Mouse (Mus musculus): ENCODE results near the gene Canx.
A peak's percentile ranks its signal among the peaks of the same experiment; 100 is the strongest.
"Not testable (repeated sequence)": the region's sequence is repeated elsewhere in the genome, so short reads cannot be mapped to it uniquely, and the experiment has no call there.

The Canx gene

GRCm38 (mm10) chr11:50325496-50326301 lies at the start of gene Canx:
Canx (minus strand) TSS chr11:50325673.
- peak; percentile 100 for DNase-seq (ENCODE audit: extremely low spot score)

- no peak for DNase-seq (ENCODE audit: extremely low spot score)
Observed at GRCm38 (mm10) chr11:50374286-50375015, 49.0 kb upstream of the Canx start.

- DNase-seq (ENCODE audit: extremely low spot score), result no peak
Observed at GRCm38 (mm10) chr11:50373621-50374020, 48.1 kb upstream of the Canx start.

- DNase-seq (ENCODE audit: extremely low spot score), result no peak
Observed at GRCm38 (mm10) chr11:50373086-50373485, 47.6 kb upstream of the Canx start.

- DNase-seq (ENCODE audit: extremely low spot score), result no peak
Observed at GRCm38 (mm10) chr11:50371911-50372310, 46.4 kb upstream of the Canx start.

GRCm38 (mm10) chr11:50371399-50371841 lies 45.9 kb upstream of the Canx start:
- DNase-seq (ENCODE audit: extremely low spot score), result peak; percentile 73

GRCm38 (mm10) chr11:50370969-50371368 lies 45.5 kb upstream of the Canx start:
- no peak for DNase-seq (ENCODE audit: extremely low spot score)

GRCm38 (mm10) chr11:50369360-50369911 lies 44.0 kb upstream of the Canx start:
- DNase-seq (ENCODE audit: extremely low spot score), result no peak

GRCm38 (mm10) chr11:50367531-50367930 lies 42.1 kb upstream of the Canx start:
- no peak for DNase-seq (ENCODE audit: extremely low spot score)

- DNase-seq (ENCODE audit: extremely low spot score), result no peak
Observed at GRCm38 (mm10) chr11:50365322-50365721, 39.8 kb upstream of the Canx start.

GRCm38 (mm10) chr11:50364548-50364947 lies 39.1 kb upstream of the Canx start:
- DNase-seq (ENCODE audit: extremely low spot score), result peak; percentile 70

GRCm38 (mm10) chr11:50361282-50361681 lies 35.8 kb upstream of the Canx start:
- DNase-seq (ENCODE audit: extremely low spot score), result not testable (repeated sequence)

- peak; percentile 78 for DNase-seq (ENCODE audit: extremely low spot score)
Observed at GRCm38 (mm10) chr11:50358950-50359861, 33.7 kb upstream of the Canx start.

- no peak for DNase-seq (ENCODE audit: extremely low spot score)
Observed at GRCm38 (mm10) chr11:50355395-50355794, 29.9 kb upstream of the Canx start.

GRCm38 (mm10) chr11:50354851-50355250 lies 29.4 kb upstream of the Canx start:
- no peak for DNase-seq (ENCODE audit: extremely low spot score)

GRCm38 (mm10) chr11:50354162-50354561 lies 28.7 kb upstream of the Canx start, which contains the start of gene Cby3:
Cby3 (plus strand) TSS chr11:50354462.
- no peak for DNase-seq (ENCODE audit: extremely low spot score)

GRCm38 (mm10) chr11:50352177-50352576 lies 26.7 kb upstream of the Canx start:
- no peak for DNase-seq (ENCODE audit: extremely low spot score)

- DNase-seq (ENCODE audit: extremely low spot score), result no peak
Observed at GRCm38 (mm10) chr11:50346256-50347032, 21.0 kb upstream of the Canx start.

- DNase-seq (ENCODE audit: extremely low spot score), result no peak
Observed at GRCm38 (mm10) chr11:50345486-50345885, 20.0 kb upstream of the Canx start.

- no peak for DNase-seq (ENCODE audit: extremely low spot score)
Observed at GRCm38 (mm10) chr11:50336891-50337290, 11.4 kb upstream of the Canx start.

- DNase-seq (ENCODE audit: extremely low spot score), result no peak
Observed at GRCm38 (mm10) chr11:50336126-50336525, 10.7 kb upstream of the Canx start.

Data from embryo, embryonic 9.5 days (tissue).